Mouse (Mus musculus) stomach, postnatal 0 days (tissue): ENCODE measurements around the gene Cnep1r1. TPM values are rescaled to one million over a fixed set of nuclear protein-coding genes. Genes with fewer than 3 reads are reported as not detected.

Source experiments
- ATAC-seq: fragments of 200-750 bp; cut with Nextera tagmentation; 2 replicates; pipeline ENCODE4 v1.8.0; 2017; ENCODE audit not compliant: low FRiP score, low TSS enrichment
- DNase-seq: peaks from one replicate; pipeline ENCODE4 v3.0.0-alpha.2; 2016; ENCODE audit warnings: low spot score
- H3K27ac ChIP-seq: fragments of 300-500 bp; sonication (generic); replicated peaks from 2 replicates; pipeline ENCODE4 v1.5.1; 2014; ENCODE audit warnings: mild to moderate bottlenecking, control low read depth
- H3K27me3 ChIP-seq: fragments of 300-500 bp; sonication (generic); 2 replicates; pipeline ENCODE4 v1.6.1; 2014; ENCODE audit warnings: low read length; ENCODE audit not compliant: control insufficient read depth, insufficient read depth
- H3K36me3 ChIP-seq: fragments of 300-500 bp; sonication (generic); 2 replicates; pipeline ENCODE4 v1.6.1; 2014; ENCODE audit warnings: low read length, mixed read lengths; ENCODE audit not compliant: control insufficient read depth, insufficient read depth
- H3K4me1 ChIP-seq: fragments of 300-500 bp; sonication (generic); replicated peaks from 2 replicates; pipeline ENCODE4 v1.6.1; 2014; ENCODE audit warnings: antibody characterized with exemption; ENCODE audit not compliant: control insufficient read depth, insufficient read depth
- H3K4me2 ChIP-seq: fragments of 300-500 bp; sonication (generic); replicated peaks from 2 replicates; pipeline ENCODE4 v1.6.1; 2014; ENCODE audit warnings: low read depth, mild to moderate bottlenecking, control low read depth, moderate library complexity
- H3K4me3 ChIP-seq: fragments of 300-500 bp; sonication (generic); 2 replicates; pipeline ENCODE4 v1.5.1; 2014; ENCODE audit warnings: low read depth, low read length, control low read depth
- H3K9ac ChIP-seq: fragments of 300-500 bp; sonication (generic); 2 replicates; pipeline ENCODE4 v1.6.1; 2014; ENCODE audit warnings: mild to moderate bottlenecking, low read length, control low read depth, mixed read lengths
- H3K9me3 ChIP-seq: fragments of 300-500 bp; sonication (generic); 2 replicates; pipeline ENCODE4 v1.6.1; 2016; ENCODE audit warnings: low read length; ENCODE audit not compliant: control insufficient read depth
- CTCF ChIP-seq: IDR thresholded peaks from 2 replicates; pipeline ENCODE4 v1.5.1; 2016; ENCODE audit warnings: antibody characterized with exemption, low read depth, mild to moderate bottlenecking, moderate library complexity
- EP300 ChIP-seq: optimal IDR thresholded peaks from 2 replicates; pipeline ENCODE3; 2016; ENCODE audit warnings: antibody characterized with exemption
- WGBS: fragments of 180-500 bp; shearing (Covaris S2); extraction: QIAGEN DNeasy Blood & Tissue Kit; methylation state at CpG from one replicate; pipeline ENCODE4 v1.1.7; 2014; 5-methylcytosine and 5-hydroxymethylcytosine counted together
- microRNA-seq: library from miRNA; unstranded; fragments of <30 nt; microRNA quantifications from one replicate; pipeline ENCODE4, GENCODE M21; 2016
- polyA plus RNA-seq: library from polyadenylated mRNA; unstranded; fragments of >200 nt; fragmentation: Nextera tagmentation; extraction: Ambion mirVana; gene quantifications from 2 replicates; pipeline ENCODE4 v1.2.1, GENCODE M21; 2015

Gene Cnep1r1
- polyA plus RNA-seq, 1 experiment from 2014 or later, result 31.8 TPM

GRCm38 (mm10) chr8:88161439-88161838, 42.9 kb downstream of the Cnep1r1 start:
- no peaks in the 10 kb centered on the region for H3K4me1 ChIP-seq
- H3K36me3 ChIP-seq, result peaks cover 15% of the 10 kb centered on the region
- no peaks in the 10 kb centered on the region for H3K27me3 ChIP-seq
- H3K4me3 ChIP-seq, result no peak overlapping the region
- no peak overlapping the region for H3K9ac ChIP-seq
- ATAC-seq (0 out of 2 replicates have a peak, but pooled peaks have one; percentile 57), DNase-seq (peak; percentile 75)
- TF ChIP-seq CTCF (peak; percentile 85), EP300 (no peak)
- 75% methylated on average over 5 of the region's 5 CpGs for WGBS
- H3K9me3 ChIP-seq, result no peaks in the 10 kb centered on the region
- H3K4me2 ChIP-seq, result no peak overlapping the region
- no peak overlapping the region for H3K27ac ChIP-seq

GRCm38 (mm10) chr8:88175264-88175663, 56.7 kb downstream of the Cnep1r1 start:
- Histone ChIP-seq H3K9ac (no peak overlapping the region), H3K9me3 (no peaks in the 10 kb centered on the region), H3K4me2 (no peak overlapping the region), H3K36me3 (peaks cover 7% of the 10 kb centered on the region; the same call in 1 of the 2 replicates), H3K4me3 (no peak overlapping the region), H3K27ac (no peak overlapping the region), H3K27me3 (no peaks in the 10 kb centered on the region), H3K4me1 (no peaks in the 10 kb centered on the region)
- DNase-seq (no peak), ATAC-seq (no peak)
- TF ChIP-seq EP300, result no peak
- TF ChIP-seq CTCF, result no peak
- 88% methylated on average over 7 of the region's 7 CpGs for WGBS

GRCm38 (mm10) chr8:88177291-88177690, 58.7 kb downstream of the Cnep1r1 start:
- DNase-seq (no peak), ATAC-seq (no peak)
- no peak overlapping the region for H3K4me2 ChIP-seq
- H3K27me3 ChIP-seq, result no peaks in the 10 kb centered on the region
- H3K4me3 ChIP-seq, result no peak overlapping the region
- WGBS, result 79% methylated on average over 8 of the region's 8 CpGs
- TF ChIP-seq CTCF (no peak), EP300 (no peak)
- H3K36me3 ChIP-seq, result no peaks in the 10 kb centered on the region
- no peaks in the 10 kb centered on the region for H3K9me3 ChIP-seq
- no peak overlapping the region for H3K9ac ChIP-seq
- H3K4me1 ChIP-seq, result no peaks in the 10 kb centered on the region
- H3K27ac ChIP-seq, result no peak overlapping the region

GRCm38 (mm10) chr8:88183121-88183520, 64.6 kb downstream of the Cnep1r1 start:
- ATAC-seq, result no peak
- no peaks in the 10 kb centered on the region for H3K9me3 ChIP-seq
- H3K9ac ChIP-seq, result no peak overlapping the region
- no peak overlapping the region for H3K4me2 ChIP-seq
- no peak overlapping the region for H3K27ac ChIP-seq
- no peaks in the 10 kb centered on the region for H3K27me3 ChIP-seq
- no peak overlapping the region for H3K4me3 ChIP-seq
- H3K36me3 ChIP-seq, result no peaks in the 10 kb centered on the region
- WGBS, result 84% methylated on average over 2 of the region's 2 CpGs
- no peak for DNase-seq
- no peaks in the 10 kb centered on the region for H3K4me1 ChIP-seq
- TF ChIP-seq CTCF (no peak), EP300 (no peak)

Small RNAs within 50 kb of the gene (microRNA-seq; reads per million reads assigned to microRNA genes)
- not detected for gene Mir7071

Other genes starting within 250 kb of the Cnep1r1 start
- 2.6 and 2.8 TPM in 2 replicates for gene Zfp423, start 159.2 kb upstream of the Cnep1r1 start, polyA plus RNA-seq
- 17.8 and 18.8 TPM in 2 replicates for gene Heatr3, start 19.1 kb downstream of the Cnep1r1 start, polyA plus RNA-seq
- 3.4 and 3.6 TPM in 2 replicates for gene Tent4b, start 80.4 kb downstream of the Cnep1r1 start, polyA plus RNA-seq
- 5.2 and 5.7 TPM in 2 replicates for gene Adcy7, start 153.6 kb downstream of the Cnep1r1 start, polyA plus RNA-seq
- gene Brd7, start 243.4 kb downstream of the Cnep1r1 start, polyA plus RNA-seq, result 39.7 and 42.5 TPM in 2 replicates